Mouse (Mus musculus): ENCODE results near the gene Ssbp1. TPM values are rescaled to one million over a fixed set of nuclear protein-coding genes. Genes with fewer than 3 reads are reported as not detected.

Ssbp1 gene
- polyA plus RNA-seq (2016; fragmentation: Nextera tagmentation; extraction: Ambion mirVana) = 221 and 226 TPM in 2 replicates

DNA sequence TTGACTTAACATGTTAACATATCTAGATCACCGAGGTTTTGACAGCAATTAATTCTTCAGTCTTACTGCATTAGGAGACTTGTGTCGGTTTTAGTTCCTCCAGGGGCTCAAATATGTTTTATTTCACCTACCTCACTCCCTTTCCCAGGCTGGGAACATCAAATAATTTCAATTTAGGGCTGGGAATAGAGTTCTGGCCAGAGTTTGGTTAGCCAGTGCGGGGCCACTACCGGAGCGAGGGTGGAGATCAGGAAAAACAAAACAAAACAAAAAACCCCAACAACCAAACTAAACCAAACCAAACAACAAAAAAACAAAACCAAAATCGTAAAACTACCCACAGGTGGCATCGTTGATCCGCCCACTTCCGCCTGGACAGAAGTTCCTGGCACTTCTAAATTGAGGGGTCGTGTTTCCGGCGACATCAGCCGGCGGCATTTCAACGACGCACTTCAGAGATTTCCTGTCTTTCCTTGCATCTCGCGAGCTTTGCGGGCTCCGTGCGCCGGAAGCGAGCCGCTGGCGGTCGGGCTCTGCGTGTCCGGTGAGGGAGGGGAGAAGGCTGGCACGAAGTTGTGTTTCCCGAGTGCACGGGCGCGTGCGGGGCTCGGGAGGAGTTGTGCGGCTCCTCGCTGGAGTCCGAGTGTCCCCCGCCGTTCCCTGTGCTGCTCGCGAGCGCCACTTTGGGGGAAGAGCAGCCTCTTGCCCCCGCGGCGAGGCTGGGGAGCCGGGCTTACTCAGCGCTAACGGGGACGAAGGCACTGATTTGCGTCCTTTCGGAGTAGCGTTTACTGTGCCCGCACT is at the start of gene Ssbp1:
Gene Ssbp1 (plus strand): TSS at position 437 of the 804 bp plus-strand sequence.
- Histone ChIP-seq H3K36me3 (replicated peaks) (peaks cover 31% of the 10 kb centered on the region), H3K9me3 (no peaks in the 10 kb centered on the region), H3K27ac (replicated peaks) (peak within 1 kb of the TSS; percentile 98), H3K4me1 (peaks cover 12% of the 10 kb centered on the region), H3K27me3 (replicated peaks; ENCODE audit: low read depth, poor library complexity, severe bottlenecking) (no peaks in the 10 kb centered on the region), H3K4me3 (peak within 1 kb of the TSS; percentile 85)
- peak; percentile 95 for DNase-seq (ENCODE audit: low spot score)
- under 1% methylated on average over 54 of the region's 54 CpGs for WGBS

DNA sequence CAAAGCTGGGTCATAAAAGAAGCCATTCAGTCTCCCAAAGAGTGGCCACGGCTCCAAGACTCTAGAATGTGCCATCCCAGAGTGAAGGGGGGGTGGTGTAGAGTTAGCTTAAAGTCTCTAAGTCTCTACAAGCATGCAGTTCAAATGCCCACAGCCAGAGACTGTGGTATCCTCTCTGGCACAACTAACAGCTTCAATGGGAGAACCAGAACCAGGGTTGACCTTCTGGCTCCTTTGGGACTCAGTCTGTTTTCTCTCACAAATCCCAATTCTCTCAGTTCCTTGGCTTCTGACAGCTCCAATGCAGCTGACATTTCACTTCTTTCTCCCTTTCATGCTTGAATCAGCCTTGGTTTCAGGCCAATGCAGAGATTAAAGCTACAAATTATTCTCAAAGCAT is 48.1 kb upstream of the Ssbp1 start:
- H3K9me3 ChIP-seq = no peaks in the 10 kb centered on the region
- DNase-seq (ENCODE audit: low spot score) = no peak
- no peaks in the 10 kb centered on the region for H3K27me3 ChIP-seq (replicated peaks; ENCODE audit: low read depth, poor library complexity, severe bottlenecking)
- no peaks in the 10 kb centered on the region for H3K4me1 ChIP-seq
- H3K27ac ChIP-seq (replicated peaks) = no peak overlapping the region
- peaks cover 16% of the 10 kb centered on the region for H3K36me3 ChIP-seq (replicated peaks)
- 88% methylated on average over 1 of the region's 1 CpGs for WGBS
- H3K4me3 ChIP-seq = no peak overlapping the region

DNA sequence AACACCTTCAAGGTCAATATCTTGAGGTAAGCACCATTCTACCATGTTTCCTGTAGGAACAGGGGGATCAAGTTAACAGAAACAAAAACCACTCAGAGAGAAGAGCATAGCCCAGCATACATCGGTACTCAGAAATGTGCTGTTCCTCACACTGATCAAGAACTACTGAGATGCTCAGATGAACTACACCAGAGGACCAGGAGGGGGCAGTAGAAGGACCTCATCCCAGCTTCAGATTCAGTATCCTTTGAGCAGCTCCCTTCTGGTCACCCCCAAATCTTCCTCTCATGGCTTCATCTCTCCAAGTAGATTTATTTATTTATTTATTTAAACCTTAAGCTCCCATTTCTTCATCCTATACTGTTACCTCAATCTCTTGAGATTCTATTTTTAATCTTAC is 47.4 kb upstream of the Ssbp1 start:
- Histone ChIP-seq H3K27me3 (replicated peaks; ENCODE audit: low read depth, poor library complexity, severe bottlenecking) (no peaks in the 10 kb centered on the region), H3K36me3 (replicated peaks) (peaks cover 13% of the 10 kb centered on the region), H3K27ac (replicated peaks) (no peak overlapping the region), H3K9me3 (no peaks in the 10 kb centered on the region), H3K4me1 (no peaks in the 10 kb centered on the region), H3K4me3 (no peak overlapping the region)
- WGBS = 69% methylated on average over 1 of the region's 1 CpGs
- DNase-seq (ENCODE audit: low spot score) = peak; percentile 41

DNA sequence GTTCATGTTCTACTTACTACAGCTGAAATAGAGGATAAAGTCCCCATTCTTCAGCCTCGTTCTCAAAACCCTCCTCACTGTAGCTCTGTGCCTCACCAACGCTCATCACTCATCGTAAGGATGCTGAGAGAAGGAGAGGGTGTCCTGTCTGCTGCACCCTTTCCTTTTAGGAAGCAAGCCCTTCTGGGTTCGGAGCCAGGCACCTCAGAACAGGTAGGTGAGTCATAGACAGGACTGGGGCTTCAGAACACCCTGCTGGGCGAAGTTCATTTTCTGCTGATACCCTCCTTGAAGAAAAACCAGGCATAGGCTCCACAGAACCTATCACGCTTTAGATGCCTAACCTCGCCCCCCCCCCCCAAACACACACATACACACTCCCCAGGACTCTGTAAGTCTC is 43.7 kb upstream of the Ssbp1 start:
- Histone ChIP-seq H3K36me3 (replicated peaks) (peaks cover 3% of the 10 kb centered on the region; the same call in 1 of the 2 replicates), H3K27me3 (replicated peaks; ENCODE audit: low read depth, poor library complexity, severe bottlenecking) (no peaks in the 10 kb centered on the region), H3K9me3 (no peaks in the 10 kb centered on the region), H3K4me1 (no peaks in the 10 kb centered on the region), H3K27ac (replicated peaks) (no peak overlapping the region), H3K4me3 (no peak overlapping the region)
- DNase-seq (ENCODE audit: low spot score) = no peak
- WGBS = 87% methylated on average over 7 of the region's 7 CpGs

DNA sequence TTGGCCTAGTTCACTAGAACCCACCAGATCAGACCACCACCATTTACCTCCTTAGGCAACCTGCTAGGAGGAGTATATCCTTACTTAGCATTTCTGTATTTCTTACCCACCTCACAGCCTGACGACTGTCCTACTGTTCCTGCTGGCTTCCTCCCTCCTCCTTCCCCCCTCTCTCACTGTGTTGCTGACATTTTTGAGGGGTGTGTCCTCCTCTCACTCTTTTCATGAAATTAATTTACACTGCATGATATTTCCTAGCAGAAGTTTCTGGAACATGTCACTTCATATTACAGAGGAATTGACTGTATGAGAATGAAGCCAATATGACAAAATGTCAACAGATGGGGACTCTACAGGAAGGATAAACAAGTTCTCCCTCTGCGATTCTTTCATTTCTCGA is 42.5 kb upstream of the Ssbp1 start:
- WGBS = 75% methylated on average over 3 of the region's 3 CpGs
- Histone ChIP-seq H3K36me3 (replicated peaks) (no peaks in the 10 kb centered on the region), H3K27me3 (replicated peaks; ENCODE audit: low read depth, poor library complexity, severe bottlenecking) (no peaks in the 10 kb centered on the region), H3K4me1 (no peaks in the 10 kb centered on the region), H3K27ac (replicated peaks) (no peak overlapping the region), H3K4me3 (no peak overlapping the region), H3K9me3 (no peaks in the 10 kb centered on the region)
- DNase-seq (ENCODE audit: low spot score) = no peak

DNA sequence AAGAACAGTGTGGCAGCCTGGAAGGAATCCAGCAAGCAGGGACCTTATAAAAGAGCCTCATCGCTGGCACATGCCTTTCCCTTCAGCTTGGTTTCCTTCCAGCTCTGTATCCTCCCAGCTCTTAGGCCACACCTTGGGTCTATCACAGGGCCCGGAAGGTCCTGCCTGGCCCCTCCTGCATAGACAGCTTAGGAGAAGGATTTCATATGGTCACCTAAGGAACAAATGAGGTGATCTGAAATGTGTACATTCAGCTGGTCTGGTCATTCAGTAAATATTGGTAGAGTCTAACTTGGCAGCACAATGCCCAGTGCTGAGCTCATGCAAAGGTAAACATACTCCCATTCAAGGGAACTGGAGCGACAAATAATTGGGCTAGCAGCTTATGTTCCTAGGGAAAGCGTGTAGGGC is 41.6 kb upstream of the Ssbp1 start:
- no peak overlapping the region for H3K4me3 ChIP-seq
- H3K4me1 ChIP-seq = peaks cover 5% of the 10 kb centered on the region
- no peak overlapping the region for H3K27ac ChIP-seq (replicated peaks)
- 87% methylated on average over 4 of the region's 4 CpGs for WGBS
- DNase-seq (ENCODE audit: low spot score) = no peak
- H3K27me3 ChIP-seq (replicated peaks; ENCODE audit: low read depth, poor library complexity, severe bottlenecking) = no peaks in the 10 kb centered on the region
- no peaks in the 10 kb centered on the region for H3K36me3 ChIP-seq (replicated peaks)
- no peaks in the 10 kb centered on the region for H3K9me3 ChIP-seq

DNA sequence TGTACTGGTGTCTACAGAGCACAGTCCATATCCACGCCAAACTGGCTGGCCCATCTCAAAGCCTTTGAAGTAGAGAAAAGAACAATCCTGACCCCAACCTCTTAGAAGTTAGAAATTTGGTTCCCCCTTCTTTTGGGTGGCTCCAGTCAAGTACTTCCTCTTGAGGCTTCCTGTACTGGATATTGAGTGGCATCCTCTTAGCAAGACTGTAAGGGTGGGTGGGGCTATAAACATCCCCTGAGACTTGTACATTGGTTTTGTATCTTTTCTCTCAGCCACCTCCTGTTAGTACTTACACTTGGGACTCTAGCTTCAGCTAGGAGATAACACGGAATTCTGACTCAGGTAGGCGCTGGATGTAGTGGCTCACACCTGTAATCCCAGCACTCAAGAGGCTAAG is 40.9 kb upstream of the Ssbp1 start:
- no peaks in the 10 kb centered on the region for H3K9me3 ChIP-seq
- no peaks in the 10 kb centered on the region for H3K36me3 ChIP-seq (replicated peaks)
- no peak overlapping the region for H3K27ac ChIP-seq (replicated peaks)
- H3K4me3 ChIP-seq = no peak overlapping the region
- no peak for DNase-seq (ENCODE audit: low spot score)
- WGBS = 88% methylated on average over 3 of the region's 3 CpGs
- peaks cover 11% of the 10 kb centered on the region for H3K4me1 ChIP-seq
- no peaks in the 10 kb centered on the region for H3K27me3 ChIP-seq (replicated peaks; ENCODE audit: low read depth, poor library complexity, severe bottlenecking)

DNA sequence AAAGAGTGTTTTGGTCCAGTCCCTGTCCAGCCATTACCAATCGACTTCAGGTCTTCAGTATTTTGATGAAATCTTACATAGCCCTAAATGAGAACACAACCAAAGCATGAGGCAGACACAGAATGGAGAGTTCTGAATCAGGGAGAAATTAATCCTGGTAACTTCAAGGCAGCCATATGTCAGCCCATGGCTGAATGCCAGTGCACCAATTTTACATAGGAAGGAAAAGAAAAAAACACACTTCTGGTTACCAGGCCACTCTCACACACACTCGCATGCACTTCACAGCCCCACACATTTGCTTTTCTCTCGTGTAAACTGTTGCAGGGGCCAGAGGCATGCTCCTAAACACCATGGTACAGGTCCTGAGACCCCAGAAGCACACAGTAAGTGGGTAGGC is 40.3 kb upstream of the Ssbp1 start:
- Histone ChIP-seq H3K4me3 (no peak overlapping the region), H3K27ac (replicated peaks) (no peak overlapping the region), H3K36me3 (replicated peaks) (no peaks in the 10 kb centered on the region), H3K4me1 (peaks cover 12% of the 10 kb centered on the region), H3K9me3 (no peaks in the 10 kb centered on the region), H3K27me3 (replicated peaks; ENCODE audit: low read depth, poor library complexity, severe bottlenecking) (no peaks in the 10 kb centered on the region)
- no peak for DNase-seq (ENCODE audit: low spot score)
- 87% methylated on average over 3 of the region's 3 CpGs for WGBS

DNA sequence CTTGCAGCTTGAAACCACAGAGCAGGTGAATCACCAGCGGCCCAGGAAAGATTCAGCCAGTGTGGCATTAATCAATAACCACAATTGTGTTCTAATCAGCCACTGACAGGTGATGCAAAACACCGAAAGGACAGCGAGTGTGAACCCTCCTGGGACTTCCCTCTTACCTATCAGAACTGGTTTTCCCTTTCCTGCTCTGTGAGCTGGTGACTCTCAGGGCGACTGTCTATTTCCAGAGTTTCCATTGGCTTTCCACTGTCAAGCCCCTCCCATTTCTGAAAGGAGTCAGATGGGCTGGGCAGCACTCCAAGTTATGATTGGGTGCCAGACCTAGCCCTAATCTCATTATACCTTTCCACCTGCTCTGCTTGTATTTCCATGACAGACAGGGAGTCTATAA is 39.8 kb upstream of the Ssbp1 start:
- no peaks in the 10 kb centered on the region for H3K36me3 ChIP-seq (replicated peaks)
- 64% methylated on average over 4 of the region's 4 CpGs for WGBS
- H3K4me1 ChIP-seq = peaks cover 17% of the 10 kb centered on the region
- no peak overlapping the region for H3K4me3 ChIP-seq
- no peak for DNase-seq (ENCODE audit: low spot score)
- no peaks in the 10 kb centered on the region for H3K9me3 ChIP-seq
- H3K27me3 ChIP-seq (replicated peaks; ENCODE audit: low read depth, poor library complexity, severe bottlenecking) = no peaks in the 10 kb centered on the region
- H3K27ac ChIP-seq (replicated peaks) = no peak overlapping the region

DNA sequence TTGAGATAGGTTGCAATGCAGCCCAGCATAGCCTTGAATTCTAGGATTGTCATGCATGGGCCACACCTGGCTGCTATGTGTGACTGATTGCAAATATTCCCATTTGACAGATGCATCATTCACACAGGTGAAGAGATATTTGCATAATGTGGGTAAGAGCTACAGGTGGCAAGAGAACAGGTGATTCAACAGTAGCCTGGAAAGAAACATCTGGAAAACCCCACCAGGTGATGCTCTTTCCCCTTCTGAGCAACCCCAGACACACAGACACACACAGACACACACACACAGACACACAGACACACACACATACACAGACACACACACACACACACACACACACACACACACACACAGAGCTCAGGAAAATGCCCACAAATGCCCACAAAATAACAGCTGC is 39.3 kb upstream of the Ssbp1 start:
- H3K9me3 ChIP-seq = no peaks in the 10 kb centered on the region
- peaks cover 3% of the 10 kb centered on the region for H3K27me3 ChIP-seq (replicated peaks; ENCODE audit: low read depth, poor library complexity, severe bottlenecking)
- no peak for DNase-seq (ENCODE audit: low spot score)
- H3K4me1 ChIP-seq = peaks cover 18% of the 10 kb centered on the region
- no peak overlapping the region for H3K4me3 ChIP-seq
- no peaks in the 10 kb centered on the region for H3K36me3 ChIP-seq (replicated peaks)
- no peak overlapping the region for H3K27ac ChIP-seq (replicated peaks)

DNA sequence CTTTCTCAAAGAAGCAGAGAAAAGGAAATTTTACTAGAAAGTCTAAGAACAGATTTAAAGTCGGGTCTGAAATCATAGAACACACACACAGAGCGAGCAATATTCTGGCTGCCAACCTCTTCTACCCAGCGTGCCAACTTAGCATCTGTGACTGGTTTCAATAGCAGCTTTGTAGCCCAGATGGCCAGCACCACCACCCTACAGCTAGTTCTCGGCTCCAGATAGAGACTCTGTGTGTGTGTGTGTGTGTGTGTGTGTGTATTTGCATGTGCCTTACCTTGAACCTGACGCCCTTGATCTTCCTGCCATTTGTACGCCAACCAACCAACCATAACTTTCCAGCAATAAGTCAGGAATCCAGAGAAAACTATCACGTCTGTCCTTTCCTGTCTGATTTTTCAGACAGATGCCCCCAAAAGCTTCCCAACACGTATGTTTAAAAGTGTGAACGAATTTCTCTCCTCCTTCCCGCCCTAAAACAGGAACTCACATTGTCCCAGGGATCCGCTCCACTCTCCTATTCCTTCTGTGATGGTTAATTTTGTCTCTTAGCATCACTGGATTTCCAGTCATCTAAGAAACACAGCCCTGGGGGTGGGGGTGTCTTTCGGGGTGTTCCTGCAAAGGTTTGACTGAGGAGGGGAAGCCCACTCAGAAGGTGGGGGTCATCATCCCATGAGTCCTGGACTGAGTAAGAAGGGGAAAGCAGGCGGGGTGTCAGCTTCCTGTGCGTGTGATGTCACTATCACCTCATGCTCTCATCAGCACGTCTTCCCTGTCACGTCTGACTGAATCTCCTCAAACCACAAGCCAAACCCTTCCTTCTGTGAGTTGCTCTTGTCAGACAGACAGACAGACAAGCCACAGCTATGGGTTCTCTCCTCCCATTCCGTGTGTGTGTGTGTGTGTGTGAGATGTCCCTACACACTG is 38.5 kb upstream of the Ssbp1 start:
- H3K27me3 ChIP-seq (replicated peaks; ENCODE audit: low read depth, poor library complexity, severe bottlenecking) = peaks cover 11% of the 10 kb centered on the region
- H3K9me3 ChIP-seq = no peaks in the 10 kb centered on the region
- peaks cover 18% of the 10 kb centered on the region for H3K4me1 ChIP-seq
- 88% methylated on average over 17 of the region's 17 CpGs for WGBS
- H3K4me3 ChIP-seq = no peak overlapping the region
- no peak for DNase-seq (ENCODE audit: low spot score)
- H3K36me3 ChIP-seq (replicated peaks) = no peaks in the 10 kb centered on the region
- H3K27ac ChIP-seq (replicated peaks) = no peak overlapping the region

DNA sequence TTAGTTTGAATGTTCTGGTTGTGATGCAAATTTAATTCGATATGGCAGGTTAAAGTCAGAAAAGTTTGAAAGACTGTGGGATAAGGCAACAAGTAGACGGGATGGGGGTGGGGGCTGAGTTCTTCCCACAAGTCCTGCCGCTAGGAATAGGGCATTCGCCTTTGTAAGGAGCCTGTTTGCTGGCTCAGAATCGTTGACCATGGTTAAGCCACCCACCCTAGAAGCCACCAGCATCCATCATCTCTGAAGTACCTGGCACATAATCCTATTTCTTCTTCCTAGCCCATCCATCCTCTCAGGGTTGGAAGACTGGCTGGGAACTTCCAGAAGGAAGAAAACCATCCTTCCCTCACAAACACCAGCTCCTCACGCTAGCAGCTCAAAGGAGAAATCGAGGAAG is 36.5 kb upstream of the Ssbp1 start:
- no peaks in the 10 kb centered on the region for H3K36me3 ChIP-seq (replicated peaks)
- peak overlapping the region; percentile 83 for H3K4me3 ChIP-seq
- H3K4me1 ChIP-seq = peaks cover 18% of the 10 kb centered on the region
- no peaks in the 10 kb centered on the region for H3K9me3 ChIP-seq
- no peak for DNase-seq (ENCODE audit: low spot score)
- WGBS = 13% methylated on average over 7 of the region's 7 CpGs
- H3K27me3 ChIP-seq (replicated peaks; ENCODE audit: low read depth, poor library complexity, severe bottlenecking) = peaks cover 26% of the 10 kb centered on the region
- H3K27ac ChIP-seq (replicated peaks) = peak overlapping the region; percentile 94
